Mouse (Mus musculus): ENCODE measurements at regions not wholly inside any gene's neighbourhood (a gene's known extent, or its start where the extent isn't known, plus 50 kb on each side); places are given as distances from the start of the nearest gene placed in this dataset.

DNA sequence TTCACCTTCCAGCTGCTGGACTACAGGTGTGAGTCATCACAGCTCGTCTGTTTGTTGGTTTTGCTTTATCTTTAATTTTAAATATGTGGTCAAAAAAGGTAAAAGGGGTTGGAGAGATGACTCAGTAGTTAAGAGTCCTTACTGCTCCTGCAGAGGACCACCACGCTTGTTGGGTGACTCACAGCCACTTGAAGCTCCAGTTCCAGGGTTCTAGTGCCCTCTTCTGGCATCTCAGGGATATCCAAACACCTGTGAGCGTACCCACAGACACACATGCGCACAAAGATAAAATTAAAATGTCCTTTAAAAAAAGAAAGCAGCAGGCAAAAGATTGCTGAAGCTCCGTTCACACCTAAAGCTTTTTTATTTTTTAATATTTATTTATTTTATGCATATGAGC is 85.4 kb upstream of the Hand1 start:
- Histone ChIP-seq H3K4me3 (replicated peaks; ENCODE audit: low read length) (no peak overlapping the region), H3K36me3 (ENCODE audit: control insufficient read depth, insufficient read depth, low read length) (no peaks in the 10 kb centered on the region), H3K9me3 (ENCODE audit: control insufficient read depth, low read length) (no peaks in the 10 kb centered on the region), H3K4me1 (ENCODE audit: control insufficient read depth, insufficient read depth, low read length) (no peaks in the 10 kb centered on the region), H3K4me2 (replicated peaks; ENCODE audit: low read depth, low read length, severe bottlenecking) (no peak overlapping the region), H3K27ac (replicated peaks; ENCODE audit: low read depth, low read length) (no peak overlapping the region), H3K27me3 (ENCODE audit: control insufficient read depth, insufficient read depth, low read length) (no peaks in the 10 kb centered on the region), H3K9ac (ENCODE audit: low read depth, low read length, severe bottlenecking) (no peak overlapping the region)
- no peak for TF ChIP-seq POLR2A (IDR thresholded peaks at IDR 0.05; ENCODE audit: borderline replicate concordance, extremely low read depth, insufficient read depth, insufficient read length)
- WGBS = 68% methylated on average over 5 of the region's 5 CpGs
- no peak for ATAC-seq (ENCODE audit: low FRiP score, low read depth)
- no peak for DNase-seq (ENCODE audit: low spot score)

- H3K4me1 ChIP-seq (ENCODE audit: control insufficient read depth, insufficient read depth, low read length) = no peaks in the 10 kb centered on the region
- H3K27ac ChIP-seq (replicated peaks; ENCODE audit: low read depth, low read length) = no peak overlapping the region
- no peak for DNase-seq (ENCODE audit: low spot score)
- no peaks in the 10 kb centered on the region for H3K36me3 ChIP-seq (ENCODE audit: control insufficient read depth, insufficient read depth, low read length)
- 28% methylated on average over 6 of the region's 6 CpGs for WGBS
- H3K9me3 ChIP-seq (ENCODE audit: control insufficient read depth, low read length) = no peaks in the 10 kb centered on the region
- H3K4me2 ChIP-seq (replicated peaks; ENCODE audit: low read depth, low read length, severe bottlenecking) = no peak overlapping the region
- no peak overlapping the region for H3K4me3 ChIP-seq (replicated peaks; ENCODE audit: low read length)
- H3K9ac ChIP-seq (ENCODE audit: low read depth, low read length, severe bottlenecking) = no peak overlapping the region
- no peaks in the 10 kb centered on the region for H3K27me3 ChIP-seq (ENCODE audit: control insufficient read depth, insufficient read depth, low read length)
- no peak for ATAC-seq (ENCODE audit: low FRiP score, low read depth)
- TF ChIP-seq POLR2A (IDR thresholded peaks at IDR 0.05; ENCODE audit: borderline replicate concordance, extremely low read depth, insufficient read depth, insufficient read length) = no peak
Observed at GRCm38 (mm10) chr11:57916016-57916415, 83.4 kb upstream of the Hand1 start.

- H3K27me3 ChIP-seq (ENCODE audit: control insufficient read depth, insufficient read depth, low read length) = no peaks in the 10 kb centered on the region
- WGBS = 74% methylated on average over 3 of the region's 3 CpGs
- no peak overlapping the region for H3K9ac ChIP-seq (ENCODE audit: low read depth, low read length, severe bottlenecking)
Observed at GRCm38 (mm10) chr11:57913801-57914560, 81.4 kb upstream of the Hand1 start.

GRCm38 (mm10) chr11:57913020-57913699 is 80.5 kb upstream of the Hand1 start:
- H3K27me3 ChIP-seq (ENCODE audit: control insufficient read depth, insufficient read depth, low read length) = no peaks in the 10 kb centered on the region
- H3K4me3 ChIP-seq (replicated peaks; ENCODE audit: low read length) = no peak overlapping the region
- H3K9me3 ChIP-seq (ENCODE audit: control insufficient read depth, low read length) = no peaks in the 10 kb centered on the region
- H3K27ac ChIP-seq (replicated peaks; ENCODE audit: low read depth, low read length) = no peak overlapping the region
- 55% methylated on average over 14 of the region's 14 CpGs for WGBS
- H3K36me3 ChIP-seq (ENCODE audit: control insufficient read depth, insufficient read depth, low read length) = no peaks in the 10 kb centered on the region
- H3K4me1 ChIP-seq (ENCODE audit: control insufficient read depth, insufficient read depth, low read length) = no peaks in the 10 kb centered on the region
- H3K9ac ChIP-seq (ENCODE audit: low read depth, low read length, severe bottlenecking) = no peak overlapping the region
- ATAC-seq (ENCODE audit: low FRiP score, low read depth) = no peak
- no peak for DNase-seq (ENCODE audit: low spot score)
- H3K4me2 ChIP-seq (replicated peaks; ENCODE audit: low read depth, low read length, severe bottlenecking) = no peak overlapping the region
- no peak for TF ChIP-seq POLR2A (IDR thresholded peaks at IDR 0.05; ENCODE audit: borderline replicate concordance, extremely low read depth, insufficient read depth, insufficient read length)

More at GRCm38 (mm10) chr11:57913801-57914560, 81.4 kb upstream of the Hand1 start:
- Histone ChIP-seq H3K4me2 (replicated peaks; ENCODE audit: low read depth, low read length, severe bottlenecking) (no peak overlapping the region), H3K27ac (replicated peaks; ENCODE audit: low read depth, low read length) (no peak overlapping the region), H3K4me3 (replicated peaks; ENCODE audit: low read length) (no peak overlapping the region), H3K4me1 (ENCODE audit: control insufficient read depth, insufficient read depth, low read length) (no peaks in the 10 kb centered on the region), H3K36me3 (ENCODE audit: control insufficient read depth, insufficient read depth, low read length) (no peaks in the 10 kb centered on the region), H3K9me3 (ENCODE audit: control insufficient read depth, low read length) (no peaks in the 10 kb centered on the region)
- no peak for ATAC-seq (ENCODE audit: low FRiP score, low read depth)
- TF ChIP-seq POLR2A (IDR thresholded peaks at IDR 0.05; ENCODE audit: borderline replicate concordance, extremely low read depth, insufficient read depth, insufficient read length) = no peak
- DNase-seq (ENCODE audit: low spot score) = no peak

- H3K27ac ChIP-seq (replicated peaks; ENCODE audit: low read depth, low read length) = no peak overlapping the region
- no peaks in the 10 kb centered on the region for H3K36me3 ChIP-seq (ENCODE audit: control insufficient read depth, insufficient read depth, low read length)
- H3K4me3 ChIP-seq (replicated peaks; ENCODE audit: low read length) = no peak overlapping the region
- 23% methylated on average over 10 of the region's 10 CpGs for WGBS
- H3K9ac ChIP-seq (ENCODE audit: low read depth, low read length, severe bottlenecking) = no peak overlapping the region
- H3K4me1 ChIP-seq (ENCODE audit: control insufficient read depth, insufficient read depth, low read length) = no peaks in the 10 kb centered on the region
- no peak overlapping the region for H3K4me2 ChIP-seq (replicated peaks; ENCODE audit: low read depth, low read length, severe bottlenecking)
- no peak for TF ChIP-seq POLR2A (IDR thresholded peaks at IDR 0.05; ENCODE audit: borderline replicate concordance, extremely low read depth, insufficient read depth, insufficient read length)
- no peak for DNase-seq (ENCODE audit: low spot score)
- H3K27me3 ChIP-seq (ENCODE audit: control insufficient read depth, insufficient read depth, low read length) = no peaks in the 10 kb centered on the region
- ATAC-seq (ENCODE audit: low FRiP score, low read depth) = no peak
- no peaks in the 10 kb centered on the region for H3K9me3 ChIP-seq (ENCODE audit: control insufficient read depth, low read length)
Observed at GRCm38 (mm10) chr11:57911698-57912283, 79.2 kb upstream of the Hand1 start.
